Mouse (Mus musculus): ENCODE results near the gene Wdr11. TPM values are rescaled to one million over a fixed set of nuclear protein-coding genes. Genes with fewer than 3 reads are reported as not detected.

The Wdr11 gene
- total and polyA plus RNA-seq, 3 experiments: 15.9 to 39.4 TPM; not detected in 1

- no peak for DNase-seq (ENCODE audit: low read depth, low spot score)
- Histone ChIP-seq H3K4me1 (ENCODE audit: control insufficient read depth in 1 of 2, insufficient read depth in 2 of 2, low read length in 2 of 2) (no peaks in the 10 kb centered on the region), H3K4me3 (ENCODE audit: control insufficient read depth in 1 of 2, insufficient read depth in 1 of 2, low read depth in 2 of 2, low read length in 2 of 2) (no peak overlapping the region), H3K27ac (ENCODE audit: control insufficient read depth, low read depth, low read length) (no peak overlapping the region), H3K9ac (ENCODE audit: control insufficient read depth, low read depth, low read length, poor library complexity, severe bottlenecking) (no peak overlapping the region), H3K36me3 (ENCODE audit: control insufficient read depth in 1 of 2, insufficient read depth in 2 of 2, low read length in 2 of 2) (peaks cover 0 to 4% of the 10 kb centered on the region in 2 experiments; a peak in 2 of 4 replicates), H3K79me2 (ENCODE audit: control insufficient read depth, insufficient read depth, low read length, poor library complexity) (no peaks in the 10 kb centered on the region), H3K27me3 (ENCODE audit: control insufficient read depth in 1 of 2, insufficient read depth in 2 of 2, low read length in 2 of 2) (no peaks in the 10 kb centered on the region), H3K9me3 (replicated peaks; ENCODE audit: insufficient read depth, low read length) (no peaks in the 10 kb centered on the region)
- TF ChIP-seq ZNF384 (IDR thresholded peaks at IDR 0.05; ENCODE audit: low read depth, low read length): no peak
- TF ChIP-seq SMC3 (IDR thresholded peaks at IDR 0.05; ENCODE audit: low read depth, low read length): no peak
- TF ChIP-seq POLR2A (IDR thresholded peaks at IDR 0.05; ENCODE audit: control insufficient read depth in 1 of 2, insufficient read depth in 1 of 2, low read depth in 1 of 2, low read length in 2 of 2, poor library complexity in 1 of 2): no peak
- TF ChIP-seq NELFE (IDR thresholded peaks at IDR 0.05; ENCODE audit: low read depth, low read length): no peak
- TF ChIP-seq E2F4 (IDR thresholded peaks at IDR 0.05; ENCODE audit: borderline replicate concordance, low read depth, low read length): no peak
- no peak for TF ChIP-seq ETS1 (IDR thresholded peaks at IDR 0.05; ENCODE audit: low read depth, low read length)
- TF ChIP-seq MYB (IDR thresholded peaks at IDR 0.05; ENCODE audit: low read depth, low read length): no peak
- TF ChIP-seq RCOR1 (IDR thresholded peaks at IDR 0.05; ENCODE audit: low read depth, low read length): no peak
- no peak for TF ChIP-seq MAZ (IDR thresholded peaks at IDR 0.05; ENCODE audit: low read depth, low read length)
- no peak for TF ChIP-seq GABPA (IDR thresholded peaks at IDR 0.05; ENCODE audit: low read depth, low read length)
- no peak for TF ChIP-seq CHD2 (IDR thresholded peaks at IDR 0.05; ENCODE audit: low read length)
- TF ChIP-seq TBP (IDR thresholded peaks at IDR 0.05; ENCODE audit: low read depth, low read length): no peak
Measured at GRCm38 (mm10) chr7:129631453-129631852, 39.8 kb downstream of the Wdr11 start.

GRCm38 (mm10) chr7:129635898-129636640 lies 44.4 kb downstream of the Wdr11 start:
- H3K9ac ChIP-seq (ENCODE audit: control insufficient read depth, low read depth, low read length, poor library complexity, severe bottlenecking): no peak overlapping the region
- no peak for TF ChIP-seq EP300 (IDR thresholded peaks at IDR 0.05; ENCODE audit: low read depth in 1 of 2, low read length in 2 of 2)
- TF ChIP-seq RAD21 (IDR thresholded peaks at IDR 0.05; ENCODE audit: low read depth, low read length): no peak
- no peak for TF ChIP-seq ZC3H11A (IDR thresholded peaks at IDR 0.05; ENCODE audit: low read depth, low read length)
- no peak for TF ChIP-seq NRF1 (IDR thresholded peaks at IDR 0.05; ENCODE audit: insufficient read depth, low read depth, low read length, poor library complexity, severe bottlenecking)
- TF ChIP-seq POLR2A (IDR thresholded peaks at IDR 0.05; ENCODE audit: control insufficient read depth in 1 of 2, insufficient read depth in 1 of 2, low read depth in 1 of 2, low read length in 2 of 2, poor library complexity in 1 of 2): no peak
- no peak for TF ChIP-seq KAT2A (conservative IDR thresholded peaks at IDR 0.05; ENCODE audit: low read depth, low read length)
- no peak for TF ChIP-seq POLR2AphosphoS2 (IDR thresholded peaks at IDR 0.05; ENCODE audit: low read length)
- no peak for TF ChIP-seq BHLHE40 (IDR thresholded peaks at IDR 0.05; ENCODE audit: borderline replicate concordance, low read depth, low read length)
- no peak for TF ChIP-seq TAL1 (IDR thresholded peaks at IDR 0.05; ENCODE audit: low read length)
- no peak for TF ChIP-seq MAZ (IDR thresholded peaks at IDR 0.05; ENCODE audit: low read depth, low read length)
- no peak for TF ChIP-seq TBP (IDR thresholded peaks at IDR 0.05; ENCODE audit: low read depth, low read length)
- TF ChIP-seq CHD2 (IDR thresholded peaks at IDR 0.05; ENCODE audit: low read length): no peak
- no peak for TF ChIP-seq E2F4 (IDR thresholded peaks at IDR 0.05; ENCODE audit: borderline replicate concordance, low read depth, low read length)
- no peak for TF ChIP-seq TCF12 (IDR thresholded peaks at IDR 0.05; ENCODE audit: low read depth, low read length)
- no peak for TF ChIP-seq ELF1 (IDR thresholded peaks at IDR 0.05; ENCODE audit: low read depth, low read length)
- TF ChIP-seq MYB (IDR thresholded peaks at IDR 0.05; ENCODE audit: low read depth, low read length): no peak
- TF ChIP-seq UBTF (IDR thresholded peaks at IDR 0.05; ENCODE audit: borderline replicate concordance, insufficient read depth, low read depth, low read length): no peak
- no peak for TF ChIP-seq ZNF384 (IDR thresholded peaks at IDR 0.05; ENCODE audit: low read depth, low read length)
- no peak for TF ChIP-seq RCOR1 (IDR thresholded peaks at IDR 0.05; ENCODE audit: low read depth, low read length)

More at GRCm38 (mm10) chr7:129635898-129636640, 44.4 kb downstream of the Wdr11 start:
- no peaks in the 10 kb centered on the region for H3K4me1 ChIP-seq (ENCODE audit: control insufficient read depth in 1 of 2, insufficient read depth in 2 of 2, low read length in 2 of 2)
- H3K27me3 ChIP-seq (ENCODE audit: control insufficient read depth in 1 of 2, insufficient read depth in 2 of 2, low read length in 2 of 2): no peaks in the 10 kb centered on the region
- H3K9me3 ChIP-seq (replicated peaks; ENCODE audit: insufficient read depth, low read length): no peaks in the 10 kb centered on the region
- H3K79me2 ChIP-seq (ENCODE audit: control insufficient read depth, insufficient read depth, low read length, poor library complexity): no peaks in the 10 kb centered on the region
- H3K4me3 ChIP-seq (ENCODE audit: control insufficient read depth in 1 of 2, insufficient read depth in 1 of 2, low read depth in 2 of 2, low read length in 2 of 2): no peak overlapping the region
- no peak for DNase-seq (ENCODE audit: low read depth, low spot score)
- H3K27ac ChIP-seq (ENCODE audit: control insufficient read depth, low read depth, low read length): no peak overlapping the region
- H3K36me3 ChIP-seq (ENCODE audit: control insufficient read depth in 1 of 2, insufficient read depth in 2 of 2, low read length in 2 of 2): peaks cover 0 to 2% of the 10 kb centered on the region in 2 experiments; a peak in 2 of 4 replicates
